Mouse (Mus musculus): ENCODE results near the gene Gm609. TPM values are rescaled to one million over a fixed set of nuclear protein-coding genes. Genes with fewer than 3 reads are reported as not detected.

The Gm609 gene
- total RNA-seq, 2 experiments from 2014 or later, result not detected

DNA sequence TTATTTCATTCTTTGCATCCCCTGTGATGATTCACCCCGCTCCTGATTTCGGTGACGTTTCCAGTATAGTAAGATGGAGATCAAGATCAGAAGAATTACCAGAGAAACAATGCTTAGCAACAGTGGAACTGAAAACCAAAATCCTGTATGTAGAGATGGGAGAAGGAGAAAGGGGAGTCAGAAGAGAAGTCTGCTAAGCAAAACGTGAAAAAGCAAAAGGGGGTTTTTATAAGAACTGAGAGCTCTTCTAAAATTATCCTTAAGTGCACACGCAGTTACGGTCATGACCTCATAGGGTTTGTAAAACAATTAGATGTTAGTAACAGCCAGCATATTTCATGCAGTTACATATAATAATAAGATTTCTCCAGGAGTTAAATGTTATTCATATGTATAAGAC, 100.5 kb downstream of the Gm609 start:
- DNase-seq, result no peak

DNA sequence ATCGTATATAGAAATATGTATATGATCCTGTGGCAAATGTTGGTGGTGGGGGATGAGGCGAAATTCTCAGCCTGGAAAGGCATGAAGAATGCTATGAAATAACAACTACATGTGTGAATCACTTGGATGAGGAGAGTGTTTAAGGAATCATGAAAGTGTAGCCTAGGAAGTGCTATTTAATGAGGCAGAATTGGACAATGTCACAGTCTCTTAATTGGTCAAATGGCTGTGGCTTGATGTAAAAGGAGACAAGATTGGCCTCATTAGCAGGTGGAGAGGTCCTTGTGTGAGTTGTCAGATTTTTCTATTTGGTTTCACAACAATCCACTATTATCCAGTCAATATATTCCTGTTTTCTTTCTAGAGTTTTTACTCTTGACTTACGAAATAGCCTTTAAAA, 101.1 kb downstream of the Gm609 start:
- DNase-seq, result no peak

DNA sequence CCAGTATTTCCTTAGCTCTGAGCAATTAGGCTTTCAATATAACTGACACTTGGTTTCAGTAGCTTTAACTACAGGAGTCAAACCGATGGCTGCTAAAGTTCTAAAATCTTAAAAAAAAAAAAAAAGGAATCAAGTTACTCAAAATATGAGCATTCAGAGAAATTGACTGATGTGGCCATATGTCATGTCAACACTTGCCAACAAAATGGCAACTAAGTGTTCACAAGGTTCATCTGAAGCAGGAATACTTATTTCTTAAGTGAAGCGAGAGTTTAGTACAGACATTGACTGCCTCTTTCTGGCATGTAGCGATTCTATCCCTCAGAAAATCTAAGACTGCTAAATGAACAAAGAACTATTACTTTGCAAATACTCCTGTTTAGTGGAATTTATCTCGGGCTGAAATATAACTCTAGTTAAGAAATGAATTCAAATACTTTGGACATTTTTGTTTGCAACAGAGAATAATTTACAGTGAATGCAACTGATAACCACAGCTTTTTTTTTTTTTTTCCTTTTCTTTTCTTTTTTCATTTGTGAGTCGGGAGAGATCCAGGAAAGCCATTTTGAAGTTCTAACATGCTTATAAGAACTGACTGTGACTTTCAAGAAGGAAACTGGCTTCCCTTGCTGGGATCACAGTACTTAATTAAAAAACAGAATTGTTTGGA, 102.3 kb downstream of the Gm609 start:
- DNase-seq, result no peak

GRCm38 (mm10) chr16:45389833-45390232, 102.9 kb downstream of the Gm609 start:
- no peak for DNase-seq

DNA sequence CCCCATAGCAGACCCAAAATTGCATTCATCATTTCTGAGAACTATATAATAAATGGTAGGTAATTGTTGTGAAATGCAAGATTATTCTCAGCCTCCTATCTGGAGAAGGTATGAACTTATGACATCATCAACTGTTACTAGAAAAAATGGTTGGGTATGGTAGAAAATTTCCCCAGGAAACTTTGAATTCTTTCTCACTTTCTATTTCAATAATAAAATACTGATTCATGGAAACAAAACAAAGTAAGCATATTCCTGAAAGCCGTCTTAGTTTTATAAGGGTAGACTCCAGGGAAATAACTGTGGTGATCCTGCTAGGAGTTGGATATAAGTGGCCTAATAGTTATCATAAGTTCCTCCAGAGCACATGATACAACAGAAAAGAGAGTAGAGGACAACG, 103.7 kb downstream of the Gm609 start:
- DNase-seq, result no peak

- DNase-seq, result no peak
Observed at GRCm38 (mm10) chr16:45381811-45382210, 111.0 kb downstream of the Gm609 start.

DNA sequence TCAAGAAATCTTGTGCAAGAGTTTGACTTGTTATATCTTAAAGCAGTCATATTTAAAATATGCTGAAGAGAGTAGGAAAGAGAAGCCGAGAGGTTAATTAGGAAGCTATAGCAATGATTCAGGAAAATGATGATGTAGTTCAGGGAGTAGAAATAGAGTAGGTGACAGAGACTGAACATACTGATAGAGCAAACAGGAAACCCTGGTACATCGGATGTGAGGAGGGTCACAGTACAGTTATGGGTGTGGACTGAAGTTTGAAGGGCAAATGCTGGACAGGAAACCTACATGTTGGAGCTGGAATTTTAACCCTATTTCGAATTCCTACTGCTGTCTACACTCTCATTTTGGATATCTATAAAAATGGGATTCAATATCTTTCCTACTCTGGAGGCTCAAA, 113.8 kb downstream of the Gm609 start:
- no peak for DNase-seq

DNA sequence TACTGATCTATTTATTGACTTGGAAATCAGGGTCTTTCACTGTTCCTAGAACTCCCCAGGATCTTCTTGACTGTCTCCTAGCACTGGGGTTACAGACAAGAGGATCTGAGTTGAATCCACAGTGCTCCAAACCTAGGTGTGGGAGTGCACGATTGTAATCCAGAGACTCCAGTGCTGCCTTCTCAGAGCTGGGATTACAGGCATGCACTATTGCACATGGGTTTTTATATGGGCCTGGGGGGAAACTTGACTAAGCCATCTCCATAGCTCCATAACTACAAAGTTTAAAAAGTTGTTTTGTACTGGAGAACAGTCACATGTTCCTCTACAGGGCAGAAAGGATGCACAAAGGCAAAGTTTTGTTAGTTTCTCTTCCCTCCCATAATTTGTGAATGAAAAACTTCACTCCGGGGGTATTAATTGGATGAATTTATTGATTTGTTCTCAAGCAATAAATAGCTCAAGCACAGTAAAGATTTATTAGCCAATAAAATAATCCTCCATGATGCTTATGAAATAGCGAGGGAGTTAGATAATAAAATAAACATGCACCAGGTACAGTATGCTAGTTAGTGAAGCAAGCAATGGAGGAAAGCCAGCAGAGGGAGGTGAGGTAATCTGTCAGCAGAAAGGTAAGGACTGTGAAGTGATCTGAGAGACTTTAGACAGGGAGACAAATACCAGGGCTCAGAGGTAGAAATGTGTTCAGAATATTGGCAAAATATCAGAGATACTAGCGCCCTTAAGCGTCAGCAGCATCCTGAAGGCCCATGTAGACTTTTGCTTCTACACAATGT, 114.4 kb downstream of the Gm609 start:
- no peak for DNase-seq

DNA sequence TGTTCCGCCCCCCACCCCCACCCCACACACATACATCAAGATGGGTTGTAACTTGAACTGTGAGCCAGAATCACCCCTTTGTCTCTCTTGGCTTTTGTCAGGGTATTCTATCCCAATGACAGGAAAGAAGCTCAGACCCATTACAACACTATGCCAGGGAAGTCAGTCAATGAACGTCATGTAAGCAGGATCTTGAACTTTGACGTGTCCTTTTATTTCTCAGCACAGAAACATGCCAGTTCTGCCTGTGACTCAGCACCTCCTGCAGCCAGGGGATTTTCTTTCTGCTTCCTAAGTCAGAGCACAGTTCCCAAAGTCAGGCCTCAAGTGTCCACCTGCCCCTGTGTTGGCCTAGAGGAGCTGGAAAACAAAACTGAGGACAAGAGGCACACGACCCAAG, 115.4 kb downstream of the Gm609 start:
- DNase-seq, result no peak

- no peak for DNase-seq
Observed at GRCm38 (mm10) chr16:45376812-45377211, 116.0 kb downstream of the Gm609 start.

DNA sequence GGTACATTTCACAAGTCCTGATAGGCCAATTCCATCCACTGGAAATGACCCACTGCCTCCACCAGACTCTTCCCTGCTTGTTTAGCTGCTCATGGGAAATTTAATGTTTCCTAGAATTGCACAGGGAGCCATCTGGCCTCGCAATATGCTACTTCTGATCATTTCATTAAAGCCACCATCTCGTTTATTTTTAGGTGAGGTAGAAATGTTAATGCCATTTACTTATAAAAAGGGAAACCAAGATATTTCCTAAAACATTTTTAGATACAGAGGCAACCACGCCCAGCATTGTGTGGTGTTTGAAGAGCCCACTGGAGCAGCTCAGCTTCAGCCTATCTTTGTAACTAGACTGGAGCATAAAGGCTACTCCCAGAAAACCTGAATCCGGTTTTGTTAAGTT, 116.5 kb downstream of the Gm609 start:
- DNase-seq, result peak; percentile 33 to 72

DNA sequence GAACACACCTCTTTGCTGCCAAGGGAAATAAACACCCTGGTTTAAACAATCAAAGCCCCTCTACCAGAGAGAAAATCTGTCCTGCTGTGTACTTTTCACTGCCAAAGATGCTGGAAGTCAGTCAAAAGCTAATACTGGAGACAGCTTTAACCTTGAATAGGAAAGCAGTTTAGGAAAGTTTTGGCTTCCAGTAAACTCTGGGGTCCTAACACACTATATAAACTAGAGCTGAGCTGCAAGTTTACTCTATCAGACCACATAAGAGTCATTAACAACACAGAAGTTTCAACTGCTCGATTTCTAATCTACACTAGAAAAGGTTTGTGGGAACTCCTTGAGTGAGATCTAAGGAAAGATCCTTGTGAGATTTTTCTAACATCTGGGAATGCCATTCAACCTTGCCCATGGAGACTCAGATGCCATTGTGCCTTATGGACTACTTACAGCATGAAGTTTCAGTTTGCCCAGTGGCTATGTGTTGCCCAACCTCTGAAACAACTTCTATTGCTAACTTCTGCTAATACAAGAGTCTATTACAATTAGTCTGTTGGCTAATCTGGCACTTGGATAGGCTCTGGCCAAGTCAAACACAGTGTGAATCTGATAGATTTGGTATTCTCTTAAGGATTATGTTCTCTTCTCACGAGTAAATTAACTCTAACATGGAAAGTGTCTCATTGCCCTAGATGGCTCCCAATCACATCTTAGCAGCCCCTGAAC, 117.1 kb downstream of the Gm609 start:
- no peak for DNase-seq

- no peak for DNase-seq
Observed at GRCm38 (mm10) chr16:45374074-45374473, 118.7 kb downstream of the Gm609 start.

DNA sequence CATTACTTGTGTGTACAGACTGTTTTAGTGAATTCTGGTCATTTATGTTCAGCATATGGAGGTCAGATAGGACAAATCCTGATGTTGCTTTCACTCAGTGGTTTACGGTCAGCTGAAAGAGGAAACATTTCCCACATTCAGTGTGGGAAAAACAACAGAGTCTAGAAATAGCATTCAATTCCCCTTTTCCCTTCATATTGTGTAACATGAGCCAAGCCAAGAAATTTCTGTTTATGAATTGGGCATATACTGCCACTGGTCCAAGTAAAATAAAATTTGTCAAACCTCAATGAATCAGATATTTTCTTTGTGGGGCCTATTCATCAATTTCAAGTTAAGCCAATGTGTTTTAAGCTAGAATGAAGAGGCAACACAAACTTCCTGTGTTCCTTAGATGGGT, 121.7 kb downstream of the Gm609 start:
- DNase-seq, result no peak

DNA sequence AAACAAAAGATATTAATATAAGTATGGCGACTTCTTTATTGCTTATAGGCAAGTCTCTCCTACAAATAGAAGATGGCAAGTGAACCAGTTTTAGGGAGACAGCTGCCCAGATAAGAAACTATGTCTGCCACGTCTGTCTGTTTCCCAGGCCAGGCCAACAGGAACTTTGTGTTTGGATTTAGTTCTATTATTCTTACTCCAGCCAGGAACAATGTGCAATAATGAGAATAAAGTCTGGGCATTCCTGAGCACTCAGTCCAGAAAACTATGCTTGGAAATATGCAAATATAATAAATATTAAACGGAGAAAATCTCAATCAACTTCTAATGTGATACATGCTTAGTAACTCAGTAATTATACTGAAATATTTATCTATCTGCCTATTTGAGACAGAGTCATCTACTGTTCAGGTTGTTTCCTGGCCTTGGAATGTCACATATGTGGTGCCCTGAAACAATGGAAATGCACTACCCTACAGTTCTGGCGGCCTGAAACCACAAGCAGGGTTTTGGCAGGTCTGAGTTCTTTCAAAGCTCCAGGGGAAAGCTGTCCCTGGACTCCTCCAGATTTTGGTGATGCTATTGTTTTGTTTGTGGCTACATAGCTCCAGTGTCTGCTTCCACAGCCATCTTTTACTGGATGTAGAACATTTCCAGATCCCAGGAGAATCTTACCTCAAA, 123.3 kb downstream of the Gm609 start:
- DNase-seq, result peak in 1 of 2 experiments; percentile 55

DNA sequence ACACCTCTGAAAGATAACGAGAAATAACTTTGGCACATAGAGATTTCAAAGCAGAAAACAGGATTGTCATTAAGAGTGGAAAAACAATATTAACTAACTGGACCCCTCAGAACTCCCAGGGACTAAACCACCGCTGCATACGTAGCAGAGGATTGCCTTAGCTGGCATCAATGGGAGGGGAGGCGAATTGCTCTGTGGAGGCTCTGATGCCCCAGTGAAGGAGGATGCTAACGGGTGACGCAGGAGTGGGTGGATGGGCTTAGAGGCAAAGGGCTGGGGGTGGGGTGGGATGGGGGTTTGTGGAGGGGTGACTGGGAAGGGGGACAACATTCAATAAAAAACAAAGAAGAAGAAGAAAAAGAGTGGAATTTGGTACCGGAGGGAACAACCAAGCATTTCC, 126.7 kb downstream of the Gm609 start:
- no peak for DNase-seq

- no peak for DNase-seq
Observed at GRCm38 (mm10) chr16:45365353-45365752, 127.4 kb downstream of the Gm609 start.

DNA sequence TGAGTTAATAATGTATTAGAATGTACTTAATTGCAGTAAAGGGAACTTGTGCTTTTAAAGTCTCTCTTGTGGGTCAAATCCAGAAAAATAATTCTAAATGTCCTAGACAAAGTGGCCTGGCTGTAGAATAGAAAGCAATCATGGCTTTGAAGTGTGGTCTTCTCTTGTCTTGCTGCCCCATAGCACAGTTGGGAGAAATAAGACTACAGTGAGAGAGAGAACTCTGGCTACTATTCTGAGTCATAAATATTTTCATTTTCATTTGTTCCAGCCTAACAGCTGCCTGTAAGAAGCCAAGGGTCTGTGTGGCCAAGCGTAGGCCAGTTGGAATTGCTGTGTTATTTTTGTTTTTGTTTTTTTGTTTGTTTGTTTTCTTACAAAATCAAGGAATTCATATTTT, 128.1 kb downstream of the Gm609 start:
- no peak for DNase-seq

- DNase-seq, result no peak
Observed at GRCm38 (mm10) chr16:45363480-45364045, 129.2 kb downstream of the Gm609 start.
